Mouse (Mus musculus): ENCODE results near the gene Themis3.
"Not testable (repeated sequence)": the region's sequence is repeated elsewhere in the genome, so short reads cannot be mapped to it uniquely, and the experiment has no call there.

The Themis3 gene

DNA sequence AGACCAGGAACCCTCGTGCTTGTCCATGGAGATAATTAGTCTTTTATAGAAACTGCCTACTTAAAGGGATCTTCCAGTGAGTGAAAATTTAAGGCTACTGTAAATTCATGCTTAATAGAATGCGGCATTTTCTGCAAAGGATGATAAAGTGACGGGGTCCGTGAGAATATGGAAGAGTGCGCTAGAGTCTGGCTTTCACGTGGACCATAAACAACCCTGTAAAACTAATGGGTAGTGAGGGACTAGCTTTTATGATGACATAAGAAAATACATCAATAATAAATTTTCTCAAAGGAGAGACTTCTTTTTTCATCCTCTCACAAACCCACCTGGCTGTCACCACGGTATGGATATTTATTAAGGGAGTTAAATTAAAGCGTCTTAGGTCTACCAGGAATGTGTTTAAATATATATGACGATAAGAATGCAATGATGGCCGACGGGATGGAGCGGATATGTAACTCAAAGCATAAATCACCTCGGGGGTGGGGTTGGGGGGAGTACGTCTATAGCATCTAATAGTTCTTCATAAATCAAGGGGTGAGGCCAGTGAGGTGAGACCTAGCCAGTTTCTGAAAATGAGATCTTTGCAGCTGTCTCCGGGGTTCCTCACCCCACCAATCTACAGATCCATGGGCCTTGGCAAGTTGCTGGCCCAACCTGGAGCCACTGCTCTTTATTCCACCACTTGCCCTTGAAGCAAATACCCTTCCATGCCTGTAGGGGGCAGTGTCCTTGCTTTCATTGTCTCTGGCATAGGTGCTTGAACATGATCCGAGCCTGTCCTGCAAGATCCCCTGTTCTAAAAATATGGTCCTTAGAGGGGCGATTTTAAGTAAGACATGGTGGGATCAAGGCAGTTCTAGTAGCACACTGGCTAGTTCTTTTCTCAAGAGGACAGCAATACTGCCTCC is 35.8 kb downstream of the Themis3 start:
- DNase-seq (ENCODE audit: low spot score), result no peak

DNA sequence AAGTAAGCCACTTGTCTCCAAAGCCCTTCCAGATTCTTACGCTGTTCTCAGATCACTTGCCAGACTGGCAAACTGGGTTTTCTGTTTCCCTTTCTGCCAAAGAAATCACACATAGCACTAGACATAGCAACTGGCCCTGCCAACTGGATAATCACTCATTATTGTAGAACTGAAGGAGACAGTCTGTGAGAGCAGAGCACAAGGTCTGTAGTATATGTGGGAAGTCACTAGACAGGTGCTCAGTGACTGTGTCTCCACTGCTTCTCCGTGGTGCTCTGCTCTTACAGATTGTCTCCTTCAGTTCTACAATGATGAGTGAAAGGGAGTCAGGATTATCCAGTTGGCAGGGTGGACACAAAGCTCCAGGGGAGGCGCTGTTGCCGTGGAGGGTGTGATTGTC is 41.7 kb downstream of the Themis3 start:
- no peak for DNase-seq (ENCODE audit: low spot score)

DNA sequence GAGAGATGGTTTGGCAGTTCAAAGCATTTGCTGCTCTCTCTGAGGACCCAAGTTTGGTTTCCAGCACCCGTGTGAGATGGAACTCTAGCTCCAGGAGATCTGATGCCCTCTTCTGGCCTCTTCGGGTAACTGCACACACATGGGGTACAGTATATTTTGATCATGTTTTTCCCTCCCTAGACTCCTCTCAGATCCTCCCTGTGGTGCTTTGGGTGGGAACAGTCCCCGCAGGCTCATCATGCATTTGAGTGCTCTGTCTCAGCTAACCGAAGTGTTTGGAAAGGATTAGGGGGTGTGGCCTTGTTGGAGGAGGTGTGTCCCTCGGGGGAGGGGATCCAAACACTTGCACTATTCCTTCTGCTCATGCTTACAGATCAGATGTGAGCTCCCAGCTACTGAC is 43.9 kb downstream of the Themis3 start:
- DNase-seq (ENCODE audit: low spot score), result no peak

GRCm38 (mm10) chr17:66532285-66532684 is 62.1 kb downstream of the Themis3 start:
- DNase-seq (ENCODE audit: low spot score), result no peak

GRCm38 (mm10) chr17:66523396-66523795 is 71.0 kb downstream of the Themis3 start:
- DNase-seq (ENCODE audit: low spot score), result no peak

- DNase-seq (ENCODE audit: low spot score), result not testable (repeated sequence)
Observed at GRCm38 (mm10) chr17:66522631-66523030, 71.8 kb downstream of the Themis3 start.

- DNase-seq (ENCODE audit: low spot score), result no peak
Observed at GRCm38 (mm10) chr17:66519554-66520553, 74.6 kb downstream of the Themis3 start, which contains the start of gene Rab12. TSS of gene Rab12 (minus strand) at chr17:66519729.

GRCm38 (mm10) chr17:66518877-66519553 is 75.4 kb downstream of the Themis3 start:
- DNase-seq (ENCODE audit: low spot score), result no peak

- DNase-seq (ENCODE audit: low spot score), result no peak
Observed at GRCm38 (mm10) chr17:66516953-66517352, 77.5 kb downstream of the Themis3 start.

DNA sequence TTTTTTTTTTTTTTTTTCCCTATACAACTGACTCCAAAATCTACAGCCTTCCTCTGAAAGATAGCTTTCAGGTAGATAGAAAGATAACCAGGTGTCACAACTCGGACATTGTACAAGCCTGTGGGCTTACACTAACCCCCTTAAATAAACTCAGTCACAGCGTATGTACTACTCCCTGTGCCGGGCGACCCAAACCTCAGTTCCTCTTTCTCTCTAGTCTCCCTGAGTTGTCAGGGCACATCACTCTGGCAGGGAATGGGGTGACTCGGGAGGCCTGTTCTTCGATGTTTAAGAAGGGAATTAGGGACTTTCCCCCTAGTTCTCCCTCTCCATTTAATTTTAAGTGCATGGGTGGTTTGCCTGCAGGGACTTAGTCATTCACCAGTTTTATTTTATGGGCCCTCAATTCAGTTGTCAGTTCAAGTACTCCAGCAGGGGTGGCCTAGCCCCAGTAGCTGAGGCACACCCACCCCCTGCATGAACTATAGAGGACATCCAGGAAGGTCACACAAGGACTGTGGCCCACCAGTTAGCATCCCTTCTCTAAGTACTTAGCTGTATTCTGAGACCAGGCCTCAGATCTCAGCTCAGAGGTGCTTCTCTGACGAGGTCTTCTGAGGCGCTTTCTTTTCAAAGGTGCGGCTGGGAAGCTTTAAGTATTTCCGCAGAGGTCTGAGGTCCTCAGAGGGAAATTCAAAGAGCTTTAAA is 80.0 kb downstream of the Themis3 start:
- DNase-seq (ENCODE audit: low spot score), result no peak

- no peak for DNase-seq (ENCODE audit: low spot score)
Observed at GRCm38 (mm10) chr17:66512202-66512956, 82.0 kb downstream of the Themis3 start.

DNA sequence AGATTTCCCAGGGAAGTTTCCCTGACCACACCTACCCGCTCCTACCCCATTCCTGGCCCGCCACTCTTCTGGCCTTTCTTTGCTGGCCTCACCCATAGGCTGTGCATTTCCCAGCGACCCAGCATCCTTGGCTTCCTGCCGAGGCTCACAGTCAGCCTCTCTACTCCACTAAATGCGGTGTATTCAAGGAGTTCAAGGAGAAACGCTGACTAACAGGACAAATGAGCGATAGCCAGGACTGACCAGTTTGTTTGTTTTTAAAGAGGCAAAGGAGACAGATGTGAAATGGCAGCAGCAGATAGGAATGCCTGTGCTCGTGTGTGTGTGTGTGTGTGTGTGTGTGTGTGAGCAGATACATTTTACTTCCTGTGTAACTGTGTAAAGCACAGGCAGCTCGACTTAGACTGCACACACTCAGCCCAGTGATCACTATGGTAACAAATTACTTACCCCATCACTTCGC is 84.2 kb downstream of the Themis3 start:
- no peak for DNase-seq (ENCODE audit: low spot score)

- no peak for DNase-seq (ENCODE audit: low spot score)
Observed at GRCm38 (mm10) chr17:66507049-66507954, 87.1 kb downstream of the Themis3 start.

DNA sequence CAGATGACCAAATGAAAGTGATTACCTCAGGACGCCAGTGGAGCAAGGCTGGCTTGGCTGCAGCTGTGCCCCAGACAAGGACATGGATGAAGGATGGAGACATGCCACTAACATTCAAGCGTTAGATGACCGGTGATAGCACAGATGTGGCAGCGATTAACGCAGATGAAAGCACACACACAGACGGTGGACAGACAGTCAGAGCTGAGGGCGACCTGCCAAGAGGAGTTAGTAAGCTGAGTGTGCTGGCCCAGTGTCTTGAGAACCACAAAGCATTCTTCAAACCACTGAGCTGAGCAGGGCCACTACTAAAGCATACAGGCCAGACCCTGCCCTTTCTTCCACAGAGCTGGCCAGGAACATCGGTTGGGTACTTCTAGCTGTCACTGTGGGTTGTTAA is 89.5 kb downstream of the Themis3 start:
- peak; percentile 15 for DNase-seq (ENCODE audit: low spot score)
